Mouse (Mus musculus): ENCODE results near the gene Bloc1s5. TPM values are rescaled to one million over a fixed set of nuclear protein-coding genes. Genes with fewer than 3 reads are reported as not detected.

The Bloc1s5 gene
- total and polyA plus RNA-seq, 3 experiments = 5.6 to 12.7 (median 9.3) TPM

- peak overlapping the region; percentile 69 for H3K4me2 ChIP-seq (ENCODE audit: insufficient read depth, low read depth, poor library complexity, severe bottlenecking)
- DNase-seq (ENCODE audit: extremely low read depth) = peak; percentile 9
- no peak for TF ChIP-seq MAZ (IDR thresholded peaks at IDR 0.05; ENCODE audit: low read depth, low read length)
- TF ChIP-seq MXI1 (IDR thresholded peaks at IDR 0.05; ENCODE audit: low read depth, low read length) = no peak
- TF ChIP-seq HCFC1 (IDR thresholded peaks at IDR 0.05; ENCODE audit: low read depth, low read length) = no peak
- TF ChIP-seq CTCF (conservative IDR thresholded peaks at IDR 0.05 in 1 of 2, IDR thresholded peaks at IDR 0.05 in 1 of 2; ENCODE audit: low read depth in 2 of 2, low read length in 2 of 2) = no peak
- TF ChIP-seq IRF4 (IDR thresholded peaks at IDR 0.05; ENCODE audit: low read depth, low read length) = no peak
- TF ChIP-seq CHD2 (IDR thresholded peaks at IDR 0.05; ENCODE audit: low read length) = no peak
- dilution Hi-C loops (cut with MboI; ENCODE audit: extremely low pct_ligation_motif_present, extremely low pct_unique_long_range_greater_than_20kb, low sequenced_read_pairs) = no loop called here
- H3K27me3 ChIP-seq (replicated peaks) = no peaks in the 10 kb centered on the region
- H3K27ac ChIP-seq (ENCODE audit: insufficient read depth, low read depth) = no peak overlapping the region
- peaks cover 29 to 42% of the 10 kb centered on the region in 2 experiments for H3K36me3 ChIP-seq (replicated peaks in 1 of 2; ENCODE audit: control insufficient read depth in 1 of 2, insufficient read depth in 1 of 2, low read length in 1 of 2)
- H3K4me3 ChIP-seq (replicated peaks in 1 of 3; ENCODE audit: low read depth in 2 of 3, low read length in 2 of 3, poor library complexity in 1 of 3) = peak overlapping the region; percentile 95 to 99 (median 97)
- peak overlapping the region; percentile 82 for H3K9ac ChIP-seq (ENCODE audit: insufficient read depth, low read depth)
- H3K9me3 ChIP-seq (replicated peaks; ENCODE audit: low read length) = peaks cover 8% of the 10 kb centered on the region
- H3K4me1 ChIP-seq (ENCODE audit: control insufficient read depth in 1 of 2, insufficient read depth in 2 of 2) = peaks cover 3 to 12% of the 10 kb centered on the region in 2 experiments; a peak in 3 of 4 replicates
- H3K79me2 ChIP-seq (replicated peaks; ENCODE audit: control insufficient read depth, extremely low read depth, insufficient read depth, poor library complexity, severe bottlenecking) = peaks cover 30% of the 10 kb centered on the region
- in situ Hi-C loops (cut with MboI; ENCODE audit: low pct_ligation_motif_present, low pct_unique_long_range_greater_than_20kb, low sequenced_read_pairs) = no loop called here
Observed at GRCm38 (mm10) chr13:38657865-38658264, 23.0 kb upstream of the Bloc1s5 start.

GRCm38 (mm10) chr13:38650292-38650691, 15.4 kb upstream of the Bloc1s5 start:
- no peak for TF ChIP-seq E2F4 (IDR thresholded peaks at IDR 0.05; ENCODE audit: insufficient replicate concordance, low read depth, low read length)
- TF ChIP-seq USF1 (IDR thresholded peaks at IDR 0.05; ENCODE audit: low read depth, low read length) = no peak
- no peak for TF ChIP-seq MAX (IDR thresholded peaks at IDR 0.05; ENCODE audit: low read length)
- no peak for TF ChIP-seq TCF12 (IDR thresholded peaks at IDR 0.05; ENCODE audit: low read depth, low read length)
- TF ChIP-seq MAZ (IDR thresholded peaks at IDR 0.05; ENCODE audit: low read depth, low read length) = no peak
- no peak for TF ChIP-seq BHLHE40 (IDR thresholded peaks at IDR 0.05; ENCODE audit: low read depth, low read length)
- no peak for TF ChIP-seq KAT2A (IDR thresholded peaks at IDR 0.05; ENCODE audit: insufficient replicate concordance, low read length)
- TF ChIP-seq EP300 (IDR thresholded peaks at IDR 0.05; ENCODE audit: low read length) = no peak
- TF ChIP-seq MEF2A (IDR thresholded peaks at IDR 0.05; ENCODE audit: borderline replicate concordance, low read depth, low read length) = no peak
- TF ChIP-seq MYC (IDR thresholded peaks at IDR 0.05; ENCODE audit: low read depth, low read length) = no peak
- no peak for TF ChIP-seq RCOR1 (conservative IDR thresholded peaks at IDR 0.05; ENCODE audit: low read depth, low read length)
- no peak for TF ChIP-seq ELF1 (IDR thresholded peaks at IDR 0.05; ENCODE audit: low read depth, low read length)
- no peak for TF ChIP-seq ZC3H11A (IDR thresholded peaks at IDR 0.05; ENCODE audit: low read depth, low read length)
- no peak for TF ChIP-seq MAFK (IDR thresholded peaks at IDR 0.05; ENCODE audit: insufficient replicate concordance, low read length)
- TF ChIP-seq USF2 (conservative IDR thresholded peaks at IDR 0.05; ENCODE audit: low read depth, low read length) = no peak
- no peak for TF ChIP-seq TBP (conservative IDR thresholded peaks at IDR 0.05; ENCODE audit: low read depth, low read length)
- no peak for TF ChIP-seq SIN3A (IDR thresholded peaks at IDR 0.05; ENCODE audit: low read length)
- no peak for TF ChIP-seq CTCF (conservative IDR thresholded peaks at IDR 0.05 in 1 of 2, IDR thresholded peaks at IDR 0.05 in 1 of 2; ENCODE audit: low read depth in 2 of 2, low read length in 2 of 2)
- no peak overlapping the region for H3K9ac ChIP-seq (ENCODE audit: insufficient read depth, low read depth)
- in situ Hi-C loops (cut with MboI; ENCODE audit: low pct_ligation_motif_present, low pct_unique_long_range_greater_than_20kb, low sequenced_read_pairs) (no loop called here), dilution Hi-C loops (cut with MboI; ENCODE audit: extremely low pct_ligation_motif_present, extremely low pct_unique_long_range_greater_than_20kb, low sequenced_read_pairs) (no loop called here)
- no peak for DNase-seq (ENCODE audit: extremely low read depth)
- H3K4me1 ChIP-seq (ENCODE audit: control insufficient read depth in 1 of 2, insufficient read depth in 2 of 2) = no peaks in the 10 kb centered on the region
- H3K9me3 ChIP-seq (replicated peaks; ENCODE audit: low read length) = no peaks in the 10 kb centered on the region
- peaks cover 6% of the 10 kb centered on the region for H3K79me2 ChIP-seq (replicated peaks; ENCODE audit: control insufficient read depth, extremely low read depth, insufficient read depth, poor library complexity, severe bottlenecking)
- peaks cover 75 to 94% of the 10 kb centered on the region in 2 experiments for H3K36me3 ChIP-seq (replicated peaks in 1 of 2; ENCODE audit: control insufficient read depth in 1 of 2, insufficient read depth in 1 of 2, low read length in 1 of 2)
- H3K4me3 ChIP-seq (replicated peaks in 1 of 3; ENCODE audit: low read depth in 2 of 3, low read length in 2 of 3, poor library complexity in 1 of 3) = no peak overlapping the region
- no peak overlapping the region for H3K4me2 ChIP-seq (ENCODE audit: insufficient read depth, low read depth, poor library complexity, severe bottlenecking)
- no peaks in the 10 kb centered on the region for H3K27me3 ChIP-seq (replicated peaks)
- no peak overlapping the region for H3K27ac ChIP-seq (ENCODE audit: insufficient read depth, low read depth)

Data from CH12.LX (cell line).